Mouse (Mus musculus): ENCODE data around the gene Slc17a2.

DNA sequence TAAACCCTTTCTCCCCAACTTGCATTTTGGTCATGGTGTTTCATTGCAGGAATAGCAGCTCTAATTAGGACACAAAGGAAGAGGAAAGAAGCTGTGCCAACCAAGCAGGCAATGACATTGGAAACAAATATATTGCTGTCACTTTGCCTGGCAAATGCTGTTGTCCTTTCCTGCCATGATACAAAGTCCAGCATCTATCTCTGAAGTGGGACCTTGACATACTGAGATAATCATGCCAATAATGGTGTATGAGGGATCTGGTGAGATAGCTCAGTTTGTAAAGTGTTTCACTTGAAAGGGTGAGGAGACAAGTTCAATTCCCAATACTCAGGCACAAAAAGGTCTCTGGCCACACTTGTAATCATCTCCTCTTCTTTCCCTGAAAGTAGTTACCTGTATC is 40.0 kb upstream of the Slc17a2 start:
- no peak for TF ChIP-seq POLR2A (IDR thresholded peaks at IDR 0.05; ENCODE audit: borderline replicate concordance, low read depth, low read length)
- no peak for TF ChIP-seq CTCF (IDR thresholded peaks at IDR 0.05; ENCODE audit: low read depth, low read length)

All from bone marrow macrophage, adult 2 months (primary cell).